Mouse (Mus musculus) hindbrain, embryonic 15.5 days (tissue): ENCODE results near the gene Mpzl3. TPM values are rescaled to one million over a fixed set of nuclear protein-coding genes. Genes with fewer than 3 reads are reported as not detected.
"Not testable (repeated sequence)": the region's sequence is repeated elsewhere in the genome, so short reads cannot be mapped to it uniquely, and the experiment has no call there.

Experiments used
- ATAC-seq: fragments of 200-750 bp; cut with Nextera tagmentation; 2 replicates; pipeline ENCODE4 v1.8.0; 2017; ENCODE audit warnings: low read depth, moderate number of reproducible peaks, moderate TSS enrichment; ENCODE audit not compliant: low FRiP score
- H3K27ac ChIP-seq: fragments of 300-500 bp; sonication (generic); replicated peaks from 2 replicates; pipeline ENCODE4 v1.5.1; 2015; ENCODE audit warnings: mild to moderate bottlenecking, inconsistent platforms
- H3K27me3 ChIP-seq: fragments of 300-500 bp; sonication (generic); 2 replicates; pipeline ENCODE4 v1.6.1; 2015; ENCODE audit warnings: control low read depth, inconsistent platforms
- H3K36me3 ChIP-seq: fragments of 300-500 bp; sonication (generic); 2 replicates; pipeline ENCODE4 v1.6.1; 2015; ENCODE audit warnings: control low read depth, inconsistent platforms
- H3K4me1 ChIP-seq: fragments of 300-500 bp; sonication (generic); replicated peaks from 2 replicates; pipeline ENCODE4 v1.6.1; 2015; ENCODE audit warnings: control low read depth, inconsistent platforms
- H3K4me2 ChIP-seq: fragments of 300-500 bp; sonication (generic); 2 replicates; pipeline ENCODE4 v1.6.1; 2015; ENCODE audit warnings: moderate library complexity, mild to moderate bottlenecking, inconsistent platforms
- H3K4me3 ChIP-seq: fragments of 300-500 bp; sonication (generic); 2 replicates; pipeline ENCODE4 v1.5.1; 2015; ENCODE audit warnings: mild to moderate bottlenecking, inconsistent platforms
- H3K9ac ChIP-seq: fragments of 300-500 bp; sonication (generic); 2 replicates; pipeline ENCODE4 v1.6.1; 2015; ENCODE audit warnings: inconsistent platforms
- H3K9me3 ChIP-seq: fragments of 300-500 bp; sonication (generic); 2 replicates; pipeline ENCODE4 v1.6.1; 2016; ENCODE audit warnings: control low read depth, inconsistent platforms
- WGBS: fragments of 180-500 bp; shearing (Covaris S2); methylation state at CpG from one replicate; pipeline ENCODE4 v1.1.7; 2015; 5-methylcytosine and 5-hydroxymethylcytosine counted together
- polyA plus RNA-seq: library from polyadenylated mRNA; unstranded; fragments of >200 nt; fragmentation: Nextera tagmentation; extraction: Ambion mirVana; gene quantifications from 2 replicates; pipeline ENCODE4 v1.2.1, GENCODE M21; 2015

Gene Mpzl3
- polyA plus RNA-seq, 1 experiment from 2014 or later: 1.3 TPM

DNA sequence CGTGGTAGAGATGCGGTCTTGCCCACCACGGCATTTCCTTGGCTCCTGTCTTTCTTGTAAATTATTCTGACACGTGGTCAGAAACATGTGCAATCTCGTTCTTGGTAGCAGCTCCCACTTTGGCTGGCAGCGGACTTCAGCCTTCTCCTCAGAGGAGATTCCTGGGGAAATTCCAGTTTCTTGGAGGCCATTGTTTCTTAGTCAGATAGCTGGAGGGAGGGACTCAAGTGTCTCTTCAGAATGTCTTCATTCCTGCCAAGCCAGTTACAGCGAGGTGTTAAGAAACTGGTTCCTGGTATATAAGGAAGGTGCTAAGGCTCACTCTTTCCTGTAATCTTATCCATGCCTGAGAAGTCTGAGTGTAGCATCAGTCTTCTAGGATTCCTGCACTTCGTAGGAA lies 27.6 kb upstream of the Mpzl3 start:
- WGBS: 80% methylated on average over 8 of the region's 8 CpGs
- Histone ChIP-seq H3K36me3 (no peaks in the 10 kb centered on the region), H3K27me3 (no peaks in the 10 kb centered on the region), H3K27ac (no peak overlapping the region), H3K9ac (no peak overlapping the region), H3K4me3 (no peak overlapping the region), H3K9me3 (no peaks in the 10 kb centered on the region), H3K4me2 (no peak overlapping the region), H3K4me1 (no peaks in the 10 kb centered on the region)
- ATAC-seq: no peak

DNA sequence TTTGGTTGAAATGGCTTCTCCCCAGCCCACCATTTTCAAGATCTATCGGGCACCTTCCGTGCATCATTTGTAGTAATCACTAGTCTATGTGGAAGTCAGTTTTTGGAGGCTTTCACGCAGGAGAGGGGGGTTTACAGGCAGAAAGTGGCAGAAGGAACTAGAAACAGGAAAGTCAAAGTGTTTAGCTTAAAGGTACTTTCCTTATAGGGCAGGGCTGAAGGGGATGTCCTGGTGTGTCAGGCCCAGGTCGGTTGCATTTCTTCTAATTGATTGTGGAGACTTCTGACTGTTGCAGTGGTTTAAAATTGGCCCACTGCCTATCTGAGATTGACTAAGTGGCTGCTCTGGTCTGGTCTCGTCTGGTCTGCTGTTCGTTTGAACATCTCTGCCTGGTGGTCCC lies 24.6 kb upstream of the Mpzl3 start:
- no peak overlapping the region for H3K4me3 ChIP-seq
- no peaks in the 10 kb centered on the region for H3K36me3 ChIP-seq
- no peaks in the 10 kb centered on the region for H3K4me1 ChIP-seq
- H3K9ac ChIP-seq: no peak overlapping the region
- no peak overlapping the region for H3K27ac ChIP-seq
- no peaks in the 10 kb centered on the region for H3K27me3 ChIP-seq
- no peak for ATAC-seq
- H3K9me3 ChIP-seq: no peaks in the 10 kb centered on the region
- WGBS: 76% methylated on average over 6 of the region's 6 CpGs
- no peak overlapping the region for H3K4me2 ChIP-seq

DNA sequence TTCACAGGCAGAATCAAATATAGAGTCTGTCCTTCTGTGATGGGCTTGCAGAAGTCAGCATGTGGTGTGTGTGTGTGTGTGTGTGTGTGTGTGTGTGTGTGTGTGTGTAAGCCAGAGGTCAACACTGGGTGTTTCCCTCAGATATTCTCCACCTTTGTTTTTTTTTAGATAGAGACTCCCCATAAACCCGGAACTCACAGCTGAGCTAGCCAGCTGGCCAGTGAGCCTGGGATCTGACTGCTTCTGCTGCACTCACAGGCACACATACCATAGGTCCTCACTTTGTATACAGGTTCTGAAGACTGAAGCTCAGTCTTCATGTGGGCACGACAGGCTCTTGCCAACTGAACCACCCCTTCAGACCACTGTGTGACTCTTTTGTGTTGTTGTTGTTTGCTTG lies 22.7 kb upstream of the Mpzl3 start:
- Histone ChIP-seq H3K27me3 (no peaks in the 10 kb centered on the region), H3K4me2 (no peak overlapping the region), H3K4me1 (no peaks in the 10 kb centered on the region), H3K36me3 (no peaks in the 10 kb centered on the region), H3K9ac (no peak overlapping the region), H3K27ac (no peak overlapping the region), H3K9me3 (no peaks in the 10 kb centered on the region), H3K4me3 (no peak overlapping the region)
- 80% methylated on average over 2 of the region's 2 CpGs for WGBS
- no peak for ATAC-seq

DNA sequence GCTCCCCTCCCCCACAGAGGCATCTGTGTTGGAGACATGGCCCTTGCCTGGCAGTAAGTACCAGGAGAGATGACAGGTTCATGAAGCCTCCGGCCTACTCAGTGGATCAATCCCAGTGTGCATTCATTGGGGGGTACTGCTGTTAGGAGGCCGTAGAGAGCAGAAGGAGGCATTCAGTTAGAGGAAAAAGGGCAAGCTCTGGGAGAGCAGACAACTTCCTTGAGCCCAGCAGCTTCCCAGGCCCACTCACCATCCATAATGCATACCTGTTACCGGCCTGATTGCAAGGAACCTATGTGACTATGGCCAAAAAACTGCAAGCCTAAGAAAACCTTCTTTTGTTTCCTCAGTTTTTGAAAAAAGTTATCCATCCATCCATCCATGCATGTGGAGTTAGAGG lies 20.5 kb upstream of the Mpzl3 start:
- Histone ChIP-seq H3K4me3 (no peak overlapping the region), H3K27me3 (peaks cover 16% of the 10 kb centered on the region), H3K4me1 (no peaks in the 10 kb centered on the region), H3K36me3 (no peaks in the 10 kb centered on the region), H3K4me2 (no peak overlapping the region), H3K27ac (no peak overlapping the region), H3K9me3 (no peaks in the 10 kb centered on the region), H3K9ac (no peak overlapping the region)
- WGBS: 76% methylated on average over 3 of the region's 3 CpGs
- ATAC-seq: no peak

DNA sequence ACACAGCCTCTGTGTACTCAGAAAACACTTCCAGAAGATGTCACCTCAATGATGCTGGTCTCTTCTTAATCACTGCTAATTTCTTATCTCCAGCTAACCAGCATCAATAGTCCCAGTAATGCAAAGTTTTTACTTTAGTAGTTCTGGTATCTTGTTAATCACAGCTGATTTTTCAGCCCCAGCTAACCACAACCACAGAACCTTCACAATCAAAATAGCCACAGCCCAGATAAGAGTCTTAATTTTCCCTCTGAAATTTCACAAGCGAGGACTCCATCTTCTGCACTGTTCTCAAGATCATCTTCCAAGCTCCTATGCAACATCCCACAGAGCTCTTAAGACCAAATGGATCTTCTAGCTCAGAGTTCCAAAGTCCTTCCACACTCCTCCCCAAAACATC lies 17.2 kb upstream of the Mpzl3 start:
- WGBS: 83% methylated on average over 1 of the region's 1 CpGs
- not testable (repeated sequence) for H3K4me3 ChIP-seq, H3K9me3 ChIP-seq, H3K27ac ChIP-seq, H3K9ac ChIP-seq, ATAC-seq, H3K4me1 ChIP-seq, H3K36me3 ChIP-seq, H3K4me2 ChIP-seq
- H3K27me3 ChIP-seq: peaks cover 48% of the 10 kb centered on the region

DNA sequence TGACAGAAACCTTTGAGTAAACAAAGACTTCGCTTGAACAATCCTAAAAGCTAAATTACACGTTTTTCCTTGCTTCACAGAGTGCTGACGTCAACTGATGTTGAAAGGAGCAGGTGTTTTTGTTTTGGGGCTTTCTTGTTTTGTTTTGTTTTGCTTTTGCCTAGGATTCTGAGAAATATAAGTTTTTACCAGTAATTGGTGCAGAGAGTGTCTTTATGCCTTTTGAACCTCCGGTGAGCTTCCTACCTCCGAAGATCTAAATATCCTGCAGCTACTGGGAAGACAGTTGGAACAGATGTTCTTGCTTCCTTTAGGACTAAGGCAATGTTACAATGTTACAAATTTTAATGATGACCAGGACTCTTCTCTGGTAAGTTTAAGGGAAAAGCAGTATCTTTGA lies 15.5 kb upstream of the Mpzl3 start, which contains the start of gene Mpzl2:
Gene Mpzl2 (plus strand): TSS at position 301 of the 400 bp plus-strand sequence.
- ATAC-seq: no peak
- H3K4me2 ChIP-seq: peak within 1 kb of the TSS; percentile 28; the same call in 1 of the 2 replicates

DNA sequence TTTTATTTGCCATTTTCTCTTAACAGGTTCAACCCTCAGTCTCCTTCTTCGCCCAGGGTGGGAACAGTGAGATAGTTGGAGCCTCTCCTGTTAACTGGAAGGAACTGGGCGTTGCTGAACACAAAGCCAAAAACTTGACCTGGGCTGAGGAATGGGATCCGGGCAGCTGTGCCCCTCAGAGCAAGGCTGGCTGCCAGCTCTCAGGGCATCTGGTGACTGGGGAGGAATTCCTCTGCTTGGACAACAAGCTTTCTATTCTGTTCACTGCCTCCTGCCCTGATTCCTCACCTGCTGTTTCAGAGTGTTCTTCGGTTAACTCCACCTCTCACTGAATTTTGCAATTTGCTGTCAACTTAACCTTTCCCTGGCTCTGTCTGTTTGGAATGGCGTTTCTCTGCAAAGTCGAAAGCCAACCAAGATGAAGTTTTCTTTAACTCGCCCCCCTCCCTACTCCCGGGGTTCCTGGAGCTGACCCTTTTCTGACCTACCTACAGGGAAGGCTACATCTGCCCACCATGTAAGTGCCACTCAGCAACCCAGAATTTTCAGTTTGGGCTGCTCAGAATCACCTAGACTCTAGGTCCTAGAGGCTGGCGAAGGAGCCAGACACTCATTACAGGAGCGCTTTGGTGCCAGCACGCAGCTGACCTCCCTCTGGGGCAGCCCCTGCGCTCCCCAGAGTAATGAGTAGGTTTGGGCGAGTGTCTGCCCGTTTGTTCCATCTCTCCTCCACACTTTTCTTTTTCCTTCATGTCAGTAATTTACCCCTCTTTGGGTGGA lies 14.7 kb upstream of the Mpzl3 start:
- no peak overlapping the region for H3K9ac ChIP-seq
- no peak overlapping the region for H3K4me3 ChIP-seq
- no peak for ATAC-seq
- H3K36me3 ChIP-seq: no peaks in the 10 kb centered on the region
- H3K27ac ChIP-seq: no peak overlapping the region
- H3K4me2 ChIP-seq: peak overlapping the region; percentile 28; the same call in 1 of the 2 replicates
- H3K9me3 ChIP-seq: no peaks in the 10 kb centered on the region
- peaks cover 70% of the 10 kb centered on the region for H3K27me3 ChIP-seq
- 14% methylated on average over 14 of the region's 14 CpGs for WGBS
- H3K4me1 ChIP-seq: no peaks in the 10 kb centered on the region

More for the DNA sequence above, 15.5 kb upstream of the Mpzl3 start, which contains the start of gene Mpzl2:
- WGBS: 67% methylated on average over 5 of the region's 5 CpGs
- Histone ChIP-seq H3K36me3 (no peaks in the 10 kb centered on the region), H3K9ac (no peak within 1 kb of the TSS), H3K9me3 (no peaks in the 10 kb centered on the region), H3K27ac (no peak within 1 kb of the TSS), H3K4me3 (no peak within 1 kb of the TSS), H3K4me1 (no peaks in the 10 kb centered on the region), H3K27me3 (peaks cover 63% of the 10 kb centered on the region)

DNA sequence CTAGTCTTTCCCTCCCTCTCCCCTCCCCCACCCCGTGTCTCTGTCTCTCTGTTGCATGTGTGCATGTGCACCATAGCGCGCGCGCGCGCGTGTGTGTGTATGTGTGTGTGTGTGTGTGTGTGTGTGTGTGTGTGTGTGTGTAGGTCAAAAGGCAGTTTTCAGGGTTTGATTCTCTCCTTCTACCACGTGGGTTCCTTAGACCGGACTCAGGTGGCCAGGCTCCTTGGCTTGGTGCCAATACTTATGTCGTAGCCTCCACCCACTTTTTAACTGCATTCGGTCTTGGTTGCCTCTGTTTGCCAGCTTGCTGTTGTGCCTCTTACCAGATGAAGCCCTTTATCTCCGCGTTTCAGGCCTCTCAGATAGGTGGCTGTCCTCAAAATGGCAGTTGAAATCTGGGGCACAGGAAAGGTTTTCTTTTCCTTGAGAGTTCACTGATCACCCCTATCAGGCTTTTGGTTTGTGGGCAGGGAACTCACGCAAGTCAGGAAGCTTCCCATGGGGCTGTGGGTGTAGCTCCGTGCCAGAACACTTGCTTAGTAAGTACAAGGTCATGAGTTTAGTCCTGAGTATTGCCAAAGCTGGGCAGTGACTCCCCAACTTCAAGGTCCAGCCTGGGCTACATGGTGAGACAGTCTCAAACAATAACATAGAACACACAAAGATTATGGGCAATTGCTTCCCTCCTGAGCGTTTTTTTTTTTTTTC lies 13.7 kb upstream of the Mpzl3 start:
- peaks cover 71% of the 10 kb centered on the region for H3K27me3 ChIP-seq
- no peak overlapping the region for H3K9ac ChIP-seq
- H3K9me3 ChIP-seq: no peaks in the 10 kb centered on the region
- no peaks in the 10 kb centered on the region for H3K4me1 ChIP-seq
- H3K4me3 ChIP-seq: no peak overlapping the region
- peak overlapping the region; percentile 28; the same call in 1 of the 2 replicates for H3K4me2 ChIP-seq
- ATAC-seq: no peak
- H3K27ac ChIP-seq: no peak overlapping the region
- 26% methylated on average over 17 of the region's 17 CpGs for WGBS
- H3K36me3 ChIP-seq: no peaks in the 10 kb centered on the region

DNA sequence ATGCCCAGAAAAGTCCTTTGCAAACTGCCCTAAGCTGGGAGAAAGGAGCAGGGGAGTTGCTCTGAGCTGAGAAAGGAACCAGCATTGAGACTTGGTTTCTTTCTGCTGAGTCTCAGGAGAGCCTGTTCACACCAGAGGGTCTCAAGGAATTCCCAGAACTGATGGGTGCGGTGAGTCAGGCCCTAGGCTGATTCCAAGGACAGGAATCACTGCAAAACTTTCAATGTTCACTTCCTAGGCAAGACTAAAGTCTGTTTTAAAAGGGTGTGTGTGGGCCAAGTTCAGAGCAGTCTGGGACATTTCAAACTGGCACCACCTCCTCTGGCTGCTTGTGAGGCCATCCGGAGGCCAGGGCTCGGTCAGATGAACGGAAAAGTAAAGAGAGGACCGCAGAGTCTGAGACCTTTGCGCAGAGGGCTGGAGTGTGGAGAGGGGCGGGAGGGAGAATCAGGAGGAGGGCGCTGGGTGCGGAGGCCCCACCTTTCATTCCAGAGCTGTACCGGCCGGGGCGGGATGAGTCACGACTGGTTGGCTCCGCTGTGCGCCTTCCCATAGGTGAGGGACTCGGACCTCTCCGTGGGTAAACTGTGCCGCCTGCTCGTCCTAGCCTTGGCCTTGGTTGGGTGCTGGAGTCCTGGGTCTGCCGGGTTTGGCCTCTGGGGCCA lies 12.8 kb upstream of the Mpzl3 start:
- Histone ChIP-seq H3K4me1 (no peaks in the 10 kb centered on the region), H3K4me3 (0 out of 2 replicates have a peak overlapping the region, but pooled peaks have one; percentile 6), H3K4me2 (0 out of 2 replicates have a peak overlapping the region, but pooled peaks have one; percentile 9), H3K9me3 (no peaks in the 10 kb centered on the region), H3K9ac (0 out of 2 replicates have a peak overlapping the region, but pooled peaks have one; percentile 13), H3K27ac (no peak overlapping the region), H3K36me3 (no peaks in the 10 kb centered on the region), H3K27me3 (peaks cover 78% of the 10 kb centered on the region)
- ATAC-seq: no peak
- 5% methylated on average over 20 of the region's 20 CpGs for WGBS

DNA sequence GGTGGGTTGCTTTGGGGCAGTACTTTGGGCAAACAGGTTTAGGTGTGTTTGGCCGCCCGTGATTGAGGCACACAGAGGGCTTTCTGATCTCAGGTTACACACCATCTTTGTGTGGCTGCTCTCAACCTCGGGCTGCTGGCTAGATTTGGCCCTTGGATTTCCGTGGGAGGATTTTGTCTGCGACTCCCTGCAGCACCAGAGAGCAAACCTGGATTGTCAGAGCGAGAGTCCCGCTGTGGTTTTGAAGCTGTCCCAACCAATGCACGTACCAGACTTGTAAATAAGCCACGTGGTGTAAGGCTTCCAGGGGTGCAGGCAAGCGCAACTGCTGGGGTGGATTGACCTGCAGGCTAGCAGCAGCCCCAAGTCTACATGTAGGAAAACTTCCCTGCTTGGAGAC lies 12.0 kb upstream of the Mpzl3 start:
- ATAC-seq: no peak
- Histone ChIP-seq H3K4me2 (no peak overlapping the region), H3K27ac (no peak overlapping the region), H3K4me3 (0 out of 2 replicates have a peak overlapping the region, but pooled peaks have one; percentile 6), H3K27me3 (peaks cover 78% of the 10 kb centered on the region), H3K36me3 (no peaks in the 10 kb centered on the region), H3K9ac (no peak overlapping the region), H3K4me1 (no peaks in the 10 kb centered on the region), H3K9me3 (no peaks in the 10 kb centered on the region)
- WGBS: 3% methylated on average over 10 of the region's 10 CpGs

DNA sequence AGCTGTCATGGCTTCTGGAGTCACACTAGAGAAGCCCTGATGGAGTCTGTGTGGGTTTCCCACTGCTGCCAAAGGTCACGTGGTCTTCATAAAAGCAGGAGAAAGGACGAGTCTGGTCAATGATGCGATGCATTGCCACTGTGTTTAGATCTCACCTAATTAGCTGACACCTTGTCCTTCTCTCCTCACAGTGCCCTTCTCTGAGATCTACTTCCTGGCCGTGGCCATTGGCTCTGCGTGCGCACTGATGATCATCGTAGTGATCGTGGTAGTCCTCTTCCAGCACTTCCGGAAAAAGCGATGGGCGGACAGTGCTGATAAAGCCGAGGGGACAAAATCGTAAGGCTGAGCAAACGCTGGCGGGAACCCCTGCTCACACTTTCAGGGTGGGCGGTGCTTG lies 8.0 kb upstream of the Mpzl3 start:
- no peak overlapping the region for H3K9ac ChIP-seq
- H3K4me2 ChIP-seq: no peak overlapping the region
- H3K9me3 ChIP-seq: no peaks in the 10 kb centered on the region
- H3K27ac ChIP-seq: no peak overlapping the region
- H3K36me3 ChIP-seq: no peaks in the 10 kb centered on the region
- peaks cover 49% of the 10 kb centered on the region for H3K27me3 ChIP-seq
- no peaks in the 10 kb centered on the region for H3K4me1 ChIP-seq
- no peak overlapping the region for H3K4me3 ChIP-seq
- WGBS: 93% methylated on average over 16 of the region's 16 CpGs
- no peak for ATAC-seq

DNA sequence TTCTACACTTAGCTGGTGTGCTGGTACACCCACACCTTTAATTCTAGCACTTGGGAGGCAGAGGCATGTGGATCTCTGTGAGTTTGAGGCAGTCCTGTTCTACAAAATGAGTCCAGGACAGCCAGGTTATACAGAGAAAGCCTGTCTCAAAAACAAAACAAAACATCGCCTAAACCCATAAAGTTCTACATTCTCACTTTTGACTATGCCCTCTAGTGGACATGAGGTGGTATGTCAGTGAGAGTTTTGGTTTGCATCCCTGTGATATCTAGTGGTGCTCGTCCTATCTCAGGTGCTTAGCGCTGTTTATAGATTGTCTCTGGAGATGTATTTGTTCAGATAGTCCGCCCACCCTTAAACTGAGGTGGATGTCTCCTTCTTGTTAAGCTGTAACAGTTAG lies 6.5 kb upstream of the Mpzl3 start:
- H3K27me3 ChIP-seq: peaks cover 45% of the 10 kb centered on the region
- H3K4me3 ChIP-seq: no peak overlapping the region
- H3K4me2 ChIP-seq: no peak overlapping the region
- H3K36me3 ChIP-seq: no peaks in the 10 kb centered on the region
- no peak overlapping the region for H3K27ac ChIP-seq
- 28% methylated on average over 4 of the region's 4 CpGs for WGBS
- H3K4me1 ChIP-seq: no peaks in the 10 kb centered on the region
- no peak for ATAC-seq
- no peaks in the 10 kb centered on the region for H3K9me3 ChIP-seq
- no peak overlapping the region for H3K9ac ChIP-seq
